Mouse (Mus musculus) cerebellum, postnatal 10 days (tissue): ENCODE measurements around the gene Rprml.

Experiments
- DNase-seq, 2 experiments: peaks; one replicate each; pipeline ENCODE4 v3.0.0; 2021; ENCODE audit warnings: mixed read lengths in 2 of 2

The Rprml gene

GRCm38 (mm10) chr11:103649301-103649982 is at the start of gene Rprml:
Rprml (plus strand) TSS chr11:103649570.
- peak in 1 of 2 experiments; percentile 41 for DNase-seq

- DNase-seq, result no peak
Observed at GRCm38 (mm10) chr11:103606611-103607010, 42.8 kb upstream of the Rprml start.

- no peak for DNase-seq
Observed at GRCm38 (mm10) chr11:103610772-103611171, 38.6 kb upstream of the Rprml start.

GRCm38 (mm10) chr11:103621040-103621439 is 28.3 kb upstream of the Rprml start, which contains the start of gene Gm884:
Gm884 (minus strand) TSS chr11:103621140.
- no peak for DNase-seq

GRCm38 (mm10) chr11:103627453-103627852 is 21.9 kb upstream of the Rprml start:
- DNase-seq, result no peak

GRCm38 (mm10) chr11:103634806-103635205 is 14.6 kb upstream of the Rprml start:
- no peak for DNase-seq

GRCm38 (mm10) chr11:103635481-103635880 is 13.9 kb upstream of the Rprml start:
- DNase-seq, result no peak

- DNase-seq, result no peak
Observed at GRCm38 (mm10) chr11:103636261-103636660, 13.1 kb upstream of the Rprml start.

- no peak for DNase-seq
Observed at GRCm38 (mm10) chr11:103638790-103639189, 10.6 kb upstream of the Rprml start, which contains the start of gene Lyzl6. Lyzl6 (minus strand) TSS chr11:103638890.

GRCm38 (mm10) chr11:103639407-103639946 is 9.9 kb upstream of the Rprml start:
- peak; percentile 81 to 82 for DNase-seq

- DNase-seq, result no peak
Observed at GRCm38 (mm10) chr11:103643211-103643610, 6.2 kb upstream of the Rprml start.

GRCm38 (mm10) chr11:103645731-103646130 is 3.6 kb upstream of the Rprml start:
- DNase-seq, result no peak

GRCm38 (mm10) chr11:103646301-103646700 is 3.1 kb upstream of the Rprml start:
- no peak for DNase-seq

GRCm38 (mm10) chr11:103647921-103648620 is 1.3 kb upstream of the Rprml start:
- peak in 1 of 2 experiments; percentile 15 for DNase-seq

GRCm38 (mm10) chr11:103648656-103649055 is 714 bp upstream of the Rprml start:
- no peak for DNase-seq

- peak in 1 of 2 experiments; percentile 28 for DNase-seq
Observed at GRCm38 (mm10) chr11:103649983-103650493, 668 bp downstream of the Rprml start.

- DNase-seq, result no peak
Observed at GRCm38 (mm10) chr11:103651426-103651825, 2.1 kb downstream of the Rprml start.

- DNase-seq, result no peak
Observed at GRCm38 (mm10) chr11:103653359-103653965, 4.1 kb downstream of the Rprml start.

GRCm38 (mm10) chr11:103656520-103656919 is 7.2 kb downstream of the Rprml start:
- DNase-seq, result no peak

GRCm38 (mm10) chr11:103658189-103658588 is 8.8 kb downstream of the Rprml start:
- DNase-seq, result peak; percentile 87 to 88

- peak; percentile 76 to 82 for DNase-seq
Observed at GRCm38 (mm10) chr11:103661863-103662262, 12.5 kb downstream of the Rprml start.

GRCm38 (mm10) chr11:103662546-103662945 is 13.2 kb downstream of the Rprml start:
- DNase-seq, result no peak

- no peak for DNase-seq
Observed at GRCm38 (mm10) chr11:103663119-103663518, 13.7 kb downstream of the Rprml start.
